Mouse (Mus musculus) MEL (cell line): ENCODE measurements around the gene Slc39a11. TPM values are rescaled to one million over a fixed set of nuclear protein-coding genes. Genes with fewer than 3 reads are reported as not detected.

Source experiments
- DNase-seq: peaks from one replicate; pipeline ENCODE4 v3.0.0; 2011; ENCODE audit warnings: low read depth, low spot score
- H3K27ac ChIP-seq: 2 replicates; pipeline ENCODE4 v1.5.1; 2012; ENCODE audit warnings: low read depth, mild to moderate bottlenecking, control low read depth, low read length, moderate library complexity; ENCODE audit not compliant: control insufficient read depth
- H3K27me3 ChIP-seq, 2 experiments: fragments of 150-350 bp in 1 of 2; sonication (generic) in 1 of 2; 2 replicates each; pipeline ENCODE4 v1.6.1; 2012; ENCODE audit warnings: low read length in 2 of 2, mild to moderate bottlenecking in 2 of 2, improper control_type of control experiment in 1 of 2, moderate library complexity in 1 of 2; ENCODE audit not compliant: insufficient read depth in 2 of 2, control insufficient read depth in 1 of 2
- H3K36me3 ChIP-seq, 2 experiments: 2 replicates each; pipeline ENCODE4 v1.6.1; 2012 to 2014; ENCODE audit warnings: low read length in 2 of 2, improper control_type of control experiment in 1 of 2, inconsistent platforms in 1 of 2, mild to moderate bottlenecking in 1 of 2; ENCODE audit not compliant: insufficient read depth in 2 of 2, control insufficient read depth in 1 of 2
- H3K4me1 ChIP-seq, 2 experiments: fragments of 150-350 bp in 1 of 2; sonication (generic) in 1 of 2; 2 replicates each; pipeline ENCODE4 v1.6.1; 2012; ENCODE audit warnings: low read length in 2 of 2, improper control_type of control experiment in 1 of 2, mild to moderate bottlenecking in 1 of 2; ENCODE audit not compliant: insufficient read depth in 2 of 2, control insufficient read depth in 1 of 2
- H3K4me3 ChIP-seq, 2 experiments: fragments of 150-350 bp in 1 of 2; sonication (generic) in 1 of 2; 2 replicates each; pipeline ENCODE4 v1.5.1; 2012; ENCODE audit warnings: low read depth in 2 of 2, low read length in 2 of 2, mild to moderate bottlenecking in 2 of 2, moderate library complexity in 2 of 2, control low read depth in 1 of 2, improper control_type of control experiment in 1 of 2; ENCODE audit not compliant: control insufficient read depth in 1 of 2, insufficient read depth in 1 of 2
- H3K79me2 ChIP-seq: 2 replicates; pipeline ENCODE4 v1.6.1; 2012; ENCODE audit warnings: mild to moderate bottlenecking, low read length, moderate library complexity; ENCODE audit not compliant: control insufficient read depth, poor library complexity, insufficient read depth
- H3K9ac ChIP-seq: 2 replicates; pipeline ENCODE4 v1.6.1; 2012; ENCODE audit warnings: low read depth, mild to moderate bottlenecking, control low read depth, low read length, moderate library complexity; ENCODE audit not compliant: control insufficient read depth, poor library complexity, severe bottlenecking
- H3K9me3 ChIP-seq: fragments of 150-350 bp; sonication (generic); replicated peaks from 2 replicates; pipeline ENCODE4 v1.6.1; 2012; ENCODE audit warnings: mild to moderate bottlenecking, low read length, improper control_type of control experiment, moderate library complexity; ENCODE audit not compliant: insufficient read depth
- CTCF ChIP-seq, 3 experiments: IDR thresholded peaks in 2 of 3; conservative IDR thresholded peaks in 1 of 3; 2 replicates each; pipeline ENCODE4 v1.5.1; 2011 to 2012; ENCODE audit warnings: low read length in 3 of 3, low read depth in 2 of 3, mild to moderate bottlenecking in 2 of 3, improper control_type of control experiment in 1 of 3, inconsistent platforms in 1 of 3, mixed read lengths in 1 of 3, moderate library complexity in 1 of 3; ENCODE audit not compliant: control insufficient read depth in 1 of 3, insufficient read depth in 1 of 3, poor library complexity in 1 of 3, severe bottlenecking in 1 of 3
- ELF1 ChIP-seq: IDR thresholded peaks from 2 replicates; pipeline ENCODE4 v1.6.1; 2014; ENCODE audit warnings: low read depth, mild to moderate bottlenecking, inconsistent platforms, low read length, improper control_type of control experiment, moderate library complexity
- ETS1 ChIP-seq: IDR thresholded peaks from 2 replicates; pipeline ENCODE4 v1.6.1; 2012; ENCODE audit warnings: low read depth, mild to moderate bottlenecking, inconsistent platforms, low read length, improper control_type of control experiment, moderate library complexity
- GATA1 ChIP-seq: IDR thresholded peaks from 2 replicates; pipeline ENCODE4 v1.6.1; 2011; ENCODE audit warnings: low read depth, low read length, improper control_type of control experiment
- HCFC1 ChIP-seq: IDR thresholded peaks from 2 replicates; pipeline ENCODE4 v1.6.1; 2012; ENCODE audit warnings: low read depth, mild to moderate bottlenecking, inconsistent platforms, low read length, improper control_type of control experiment, moderate library complexity
- KAT2A ChIP-seq: conservative IDR thresholded peaks from 2 replicates; pipeline ENCODE4 v1.6.1; 2012; ENCODE audit warnings: low read depth, low read length, improper control_type of control experiment, inconsistent platforms
- MAFK ChIP-seq: IDR thresholded peaks from 2 replicates; pipeline ENCODE4 v1.6.1; 2011; ENCODE audit warnings: low read depth, mild to moderate bottlenecking, low read length, improper control_type of control experiment, borderline replicate concordance
- MAX ChIP-seq: IDR thresholded peaks from 2 replicates; pipeline ENCODE4 v1.6.1; 2011; ENCODE audit warnings: low read length, improper control_type of control experiment
- POLR2A ChIP-seq, 2 experiments: IDR thresholded peaks; 2 replicates each; pipeline ENCODE4 v1.6.1; 2011 to 2012; ENCODE audit warnings: low read length in 2 of 2, mild to moderate bottlenecking in 2 of 2, control low read depth in 1 of 2, improper control_type of control experiment in 1 of 2, low read depth in 1 of 2, moderate library complexity in 1 of 2; ENCODE audit not compliant: control insufficient read depth in 1 of 2, insufficient read depth in 1 of 2, poor library complexity in 1 of 2
- POLR2AphosphoS5 ChIP-seq: IDR thresholded peaks from 2 replicates; pipeline ENCODE4 v1.6.1; 2012; ENCODE audit warnings: low read depth, borderline replicate concordance, mild to moderate bottlenecking, inconsistent platforms, low read length, moderate library complexity, mixed read lengths
- RCOR1 ChIP-seq: IDR thresholded peaks from 2 replicates; pipeline ENCODE4 v1.6.1; 2012; ENCODE audit warnings: low read depth, mild to moderate bottlenecking, inconsistent platforms, low read length, improper control_type of control experiment
- SIN3A ChIP-seq: IDR thresholded peaks from 2 replicates; pipeline ENCODE4 v1.6.1; 2012; ENCODE audit warnings: low read length, improper control_type of control experiment, inconsistent platforms
- SMC3 ChIP-seq: IDR thresholded peaks from 2 replicates; pipeline ENCODE4 v1.6.1; 2011; ENCODE audit warnings: low read depth, low read length, improper control_type of control experiment
- TCF12 ChIP-seq: IDR thresholded peaks from 2 replicates; pipeline ENCODE4 v1.6.1; 2014; ENCODE audit warnings: low read depth, mild to moderate bottlenecking, inconsistent platforms, low read length, improper control_type of control experiment, moderate library complexity
- ZC3H11A ChIP-seq: IDR thresholded peaks from 2 replicates; pipeline ENCODE4 v1.6.1; 2012; ENCODE audit warnings: low read depth, mild to moderate bottlenecking, inconsistent platforms, low read length, improper control_type of control experiment
- ZKSCAN1 ChIP-seq: IDR thresholded peaks from 2 replicates; pipeline ENCODE4 v1.6.1; 2012; ENCODE audit warnings: low read depth, mild to moderate bottlenecking, inconsistent platforms, low read length, improper control_type of control experiment, moderate library complexity
- ZNF384 ChIP-seq: IDR thresholded peaks from 2 replicates; pipeline ENCODE4 v1.6.1; 2012; ENCODE audit warnings: low read depth, mild to moderate bottlenecking, inconsistent platforms, low read length, improper control_type of control experiment
- polyA plus RNA-seq, 2 experiments: library from polyadenylated mRNA; stranded (reverse) in 1 of 2; unstranded in 1 of 2; fragments of >175 nt in 1 of 2; fragments of >200 nt in 1 of 2; gene quantifications; 2 replicates each; pipeline versions ENCODE4 v1.2.1 to v1.2.4; 2012; ENCODE audit warnings: low replicate concordance in 2 of 2, low read depth in 1 of 2; ENCODE audit not compliant: insufficient read length in 2 of 2, insufficient read depth in 1 of 2, missing spikeins in 1 of 2
- total RNA-seq: library from RNA; depleted of rRNA; stranded (reverse); fragments of 300-350 nt; gene quantifications from 2 replicates; pipeline ENCODE4 v1.2.3, GENCODE M21; 2012

Slc39a11 gene
- total and polyA plus RNA-seq, 3 experiments: 34.2 to 45.6 TPM; not detected in 1

DNA sequence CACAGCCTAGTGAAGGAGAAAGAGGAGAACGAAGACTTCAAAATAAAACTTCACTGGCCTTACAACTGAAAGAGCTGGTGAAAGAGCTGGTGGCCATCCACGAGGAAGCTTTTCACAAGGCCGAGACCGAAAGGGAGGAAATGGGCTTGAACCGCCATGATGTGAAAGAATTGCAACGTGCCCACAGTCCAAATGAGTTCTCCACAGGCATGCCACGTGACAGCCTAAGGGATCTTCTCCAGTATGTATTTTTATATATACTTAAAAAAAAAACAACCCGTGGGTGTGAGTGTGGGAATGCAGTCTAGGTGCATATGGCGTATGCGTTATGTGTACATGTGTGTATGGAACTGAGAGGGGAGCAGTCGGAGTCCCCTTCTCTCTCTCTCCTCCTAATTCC is 207.8 kb downstream of the Slc39a11 start:
- Histone ChIP-seq H3K36me3 (no peaks in the 10 kb centered on the region), H3K9me3 (no peaks in the 10 kb centered on the region), H3K27me3 (no peaks in the 10 kb centered on the region), H3K79me2 (no peaks in the 10 kb centered on the region), H3K4me1 (no peaks in the 10 kb centered on the region), H3K9ac (no peak overlapping the region), H3K27ac (no peak overlapping the region), H3K4me3 (no peak overlapping the region)
- TF ChIP-seq ETS1 (no peak), KAT2A (no peak), ZNF384 (no peak), SMC3 (no peak), POLR2A (IDR thresholded peaks at IDR 0.05; ENCODE audit: control insufficient read depth in 1 of 2, insufficient read depth in 1 of 2, low read depth in 1 of 2, low read length in 2 of 2, poor library complexity in 1 of 2) (no peak), SIN3A (no peak), POLR2AphosphoS5 (no peak), TCF12 (no peak), ELF1 (no peak), MAFK (no peak), ZC3H11A (no peak), ZKSCAN1 (no peak), GATA1 (no peak)
- DNase-seq: no peak

DNA sequence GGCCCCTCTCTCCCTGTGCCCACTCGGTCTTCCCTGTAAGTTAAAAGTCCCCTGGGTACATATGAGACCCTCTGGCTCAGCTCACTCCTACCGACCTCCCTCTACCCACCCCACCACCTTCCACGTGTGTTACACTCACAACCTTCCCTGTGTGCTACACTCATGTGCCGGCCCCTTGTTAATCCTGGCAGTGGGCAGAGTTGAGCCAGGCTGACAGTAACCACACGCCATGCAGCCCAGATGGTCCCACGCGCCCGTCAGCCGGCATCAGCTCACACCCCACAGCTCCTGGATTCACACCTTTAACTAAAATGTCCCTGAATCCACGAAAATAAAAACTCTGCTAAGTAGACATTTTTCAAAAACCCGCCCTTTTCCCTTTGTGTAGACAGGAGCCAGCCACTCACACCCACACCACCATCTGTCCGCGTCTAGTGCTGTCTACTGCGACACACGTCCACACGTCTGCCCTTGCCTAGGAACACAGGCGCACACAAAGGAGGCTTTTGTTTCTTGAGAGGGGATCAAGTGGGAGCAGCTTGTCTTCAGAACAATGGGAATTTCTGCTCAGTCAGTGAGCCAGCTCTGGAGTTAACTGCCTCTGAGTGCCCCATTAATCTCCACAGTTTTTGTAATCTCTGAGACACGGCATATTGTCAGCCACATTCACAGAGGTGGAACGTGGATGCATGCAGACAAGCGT is 210.4 kb downstream of the Slc39a11 start:
- Histone ChIP-seq H3K4me1 (no peaks in the 10 kb centered on the region), H3K79me2 (no peaks in the 10 kb centered on the region), H3K36me3 (no peaks in the 10 kb centered on the region; a peak in 1 of 4 replicates), H3K4me3 (no peak overlapping the region), H3K9ac (no peak overlapping the region)
- TF ChIP-seq TCF12: no peak
- no peak for TF ChIP-seq CTCF (IDR thresholded peaks at IDR 0.05 in 2 of 3, conservative IDR thresholded peaks at IDR 0.05 in 1 of 3; ENCODE audit: control insufficient read depth in 1 of 3, insufficient read depth in 1 of 3, low read depth in 2 of 3, low read length in 3 of 3, poor library complexity in 1 of 3, severe bottlenecking in 1 of 3)
- TF ChIP-seq MAX: no peak
- no peak for TF ChIP-seq SIN3A
- no peak for TF ChIP-seq RCOR1
- no peak for TF ChIP-seq HCFC1
- no peak for TF ChIP-seq SMC3
- TF ChIP-seq, all 39 proteins: peak for 0
- Histone ChIP-seq H3K9me3 (no peaks in the 10 kb centered on the region), H3K27me3 (no peaks in the 10 kb centered on the region), H3K27ac (no peak overlapping the region)
- DNase-seq: no peak
